Mouse (Mus musculus) kidney, postnatal 0 days (tissue): ENCODE results near the gene Sntb2. TPM values are rescaled to one million over a fixed set of nuclear protein-coding genes. Genes with fewer than 3 reads are reported as not detected.

ENCODE experiments used
- ATAC-seq: fragments of 200-750 bp; cut with Nextera tagmentation; replicated peaks from 2 replicates; pipeline ENCODE4 v1.8.0; 2017; ENCODE audit warnings: low read depth, moderate number of reproducible peaks, moderate TSS enrichment, moderate library complexity; ENCODE audit not compliant: low FRiP score
- DNase-seq: peaks from one replicate; pipeline ENCODE4 v3.0.0-alpha.2; 2016; ENCODE audit warnings: low spot score
- H3K27ac ChIP-seq: fragments of 300-500 bp; sonication (generic); 2 replicates; pipeline ENCODE4 v1.5.1; 2014; ENCODE audit warnings: mild to moderate bottlenecking
- H3K27me3 ChIP-seq: fragments of 300-500 bp; sonication (generic); 2 replicates; pipeline ENCODE4 v1.6.1; 2014; ENCODE audit warnings: low read length, mixed read lengths; ENCODE audit not compliant: insufficient read depth
- H3K36me3 ChIP-seq: fragments of 300-500 bp; sonication (generic); 2 replicates; pipeline ENCODE4 v1.6.1; 2014; ENCODE audit warnings: low read length, mixed read lengths; ENCODE audit not compliant: insufficient read depth
- H3K4me1 ChIP-seq: fragments of 300-500 bp; sonication (generic); replicated peaks from 2 replicates; pipeline ENCODE4 v1.6.1; 2014; ENCODE audit warnings: antibody characterized with exemption, low read length, mixed read lengths; ENCODE audit not compliant: insufficient read depth
- H3K4me2 ChIP-seq: fragments of 300-500 bp; sonication (generic); 2 replicates; pipeline ENCODE4 v1.6.1; 2014; ENCODE audit warnings: mild to moderate bottlenecking, low read length, moderate library complexity, mixed read lengths
- H3K4me3 ChIP-seq: fragments of 300-500 bp; sonication (generic); replicated peaks from 2 replicates; pipeline ENCODE4 v1.5.1; 2014; ENCODE audit warnings: low read depth, low read length
- H3K9ac ChIP-seq: fragments of 300-500 bp; sonication (generic); 2 replicates; pipeline ENCODE4 v1.6.1; 2014; ENCODE audit warnings: low read depth, low read length
- H3K9me3 ChIP-seq: fragments of 300-500 bp; sonication (generic); replicated peaks from 2 replicates; pipeline ENCODE4 v1.6.1; 2016; ENCODE audit warnings: low read length, inconsistent platforms, mixed read lengths
- CTCF ChIP-seq: IDR thresholded peaks from 2 replicates; pipeline ENCODE4 v1.5.1; 2016; ENCODE audit warnings: antibody characterized with exemption, low read depth, mild to moderate bottlenecking, moderate library complexity
- WGBS: fragments of 180-500 bp; shearing (Covaris S2); extraction: QIAGEN DNeasy Blood & Tissue Kit; methylation state at CpG from one replicate; pipeline ENCODE4 v1.1.7; 2014; 5-methylcytosine and 5-hydroxymethylcytosine counted together
- polyA plus RNA-seq: library from polyadenylated mRNA; unstranded; fragments of >200 nt; fragmentation: Nextera tagmentation; extraction: Ambion mirVana; gene quantifications from 2 replicates; pipeline ENCODE4 v1.2.1, GENCODE M21; 2015

Sntb2 gene
- polyA plus RNA-seq, 1 experiment from 2014 or later, result 10.5 TPM

- H3K27ac ChIP-seq, result no peak overlapping the region
- H3K27me3 ChIP-seq, result no peaks in the 10 kb centered on the region
- TF ChIP-seq CTCF, result no peak
- H3K4me2 ChIP-seq, result peak overlapping the region; percentile 90; the same call in 1 of the 2 replicates
- H3K36me3 ChIP-seq, result peaks cover 36% of the 10 kb centered on the region
- H3K4me3 ChIP-seq, result no peak overlapping the region
- 90% methylated on average over 4 of the region's 4 CpGs for WGBS
- H3K4me1 ChIP-seq, result no peaks in the 10 kb centered on the region
- no peak for DNase-seq
- no peaks in the 10 kb centered on the region for H3K9me3 ChIP-seq
- H3K9ac ChIP-seq, result no peak overlapping the region
- no peak for ATAC-seq
These were observed 113.9 kb downstream of the Sntb2 start for GRCm38 (mm10) chr8:107049480-107049879.

GRCm38 (mm10) chr8:107052046-107052445 lies 116.5 kb downstream of the Sntb2 start:
- H3K9me3 ChIP-seq, result no peaks in the 10 kb centered on the region
- 96% methylated on average over 8 of the region's 8 CpGs for WGBS
- no peak for DNase-seq
- H3K27me3 ChIP-seq, result no peaks in the 10 kb centered on the region
- no peak overlapping the region for H3K4me2 ChIP-seq
- peaks cover 18% of the 10 kb centered on the region for H3K36me3 ChIP-seq
- no peak overlapping the region for H3K4me3 ChIP-seq
- no peak overlapping the region for H3K9ac ChIP-seq
- H3K27ac ChIP-seq, result no peak overlapping the region
- TF ChIP-seq CTCF, result no peak
- 0 out of 2 replicates have a peak, but pooled peaks cover 8% of the 10 kb centered on the region for H3K4me1 ChIP-seq
- ATAC-seq, result no peak

- ATAC-seq, result peak; percentile 90
- H3K9me3 ChIP-seq, result no peaks in the 10 kb centered on the region
- H3K36me3 ChIP-seq, result peaks cover 18% of the 10 kb centered on the region
- under 1% methylated on average over 86 of the region's 88 CpGs for WGBS
- H3K9ac ChIP-seq, result peak within 1 kb of the TSS; percentile 93
- H3K4me1 ChIP-seq, result peaks cover 17% of the 10 kb centered on the region; the same call in 1 of the 2 replicates
- peak within 1 kb of the TSS; percentile 93 for H3K4me2 ChIP-seq
- peak within 1 kb of the TSS; percentile 90 for H3K27ac ChIP-seq
- H3K4me3 ChIP-seq, result peak within 1 kb of the TSS; percentile 96
- DNase-seq, result peak; percentile 99
- TF ChIP-seq CTCF, result 0 out of 2 replicates have a peak, but pooled peaks have one; percentile 1
- H3K27me3 ChIP-seq, result no peaks in the 10 kb centered on the region
These were observed 120.8 kb downstream of the Sntb2 start, which contains the start of the genes Cog8 and Nip7 for GRCm38 (mm10) chr8:107056076-107056972. Gene Cog8 (minus strand): TSS chr8:107056689. Gene Nip7 (plus strand): TSS chr8:107056877.

GRCm38 (mm10) chr8:107056973-107057369 lies 121.4 kb downstream of the Sntb2 start:
- Histone ChIP-seq H3K27me3 (no peaks in the 10 kb centered on the region), H3K36me3 (peaks cover 13% of the 10 kb centered on the region), H3K4me2 (peak overlapping the region; percentile 93), H3K9ac (peak overlapping the region; percentile 81), H3K4me3 (peak overlapping the region; percentile 96), H3K9me3 (no peaks in the 10 kb centered on the region), H3K27ac (peak overlapping the region; percentile 81), H3K4me1 (peaks cover 17% of the 10 kb centered on the region; the same call in 1 of the 2 replicates)
- TF ChIP-seq CTCF, result peak; percentile 17; the same call in 1 of the 2 replicates
- ATAC-seq (peak; percentile 80), DNase-seq (no peak)
- under 1% methylated on average over 33 of the region's 33 CpGs for WGBS

- 79% methylated on average over 1 of the region's 1 CpGs for WGBS
- Histone ChIP-seq H3K4me2 (no peak overlapping the region), H3K9ac (no peak overlapping the region), H3K4me1 (peaks cover 4% of the 10 kb centered on the region; the same call in 1 of the 2 replicates), H3K36me3 (0 out of 2 replicates have a peak, but pooled peaks cover 4% of the 10 kb centered on the region), H3K27me3 (no peaks in the 10 kb centered on the region), H3K27ac (no peak overlapping the region), H3K4me3 (no peak overlapping the region), H3K9me3 (no peaks in the 10 kb centered on the region)
- DNase-seq (no peak), ATAC-seq (no peak)
- TF ChIP-seq CTCF, result no peak
These were observed 127.1 kb downstream of the Sntb2 start for GRCm38 (mm10) chr8:107062613-107063012.

GRCm38 (mm10) chr8:107065511-107066496 lies 130.3 kb downstream of the Sntb2 start, which contains the start of gene Tmed6:
Gene Tmed6 (minus strand): TSS chr8:107065644.
- Histone ChIP-seq H3K36me3 (peaks cover 10% of the 10 kb centered on the region; the same call in 1 of the 2 replicates), H3K9me3 (no peaks in the 10 kb centered on the region), H3K27me3 (no peaks in the 10 kb centered on the region), H3K9ac (no peak within 1 kb of the TSS), H3K4me1 (no peaks in the 10 kb centered on the region), H3K4me2 (no peak within 1 kb of the TSS), H3K27ac (peak within 1 kb of the TSS; percentile 68), H3K4me3 (no peak within 1 kb of the TSS)
- TF ChIP-seq CTCF, result no peak
- ATAC-seq, result peak; percentile 73; the same call in 1 of the 2 replicates
- WGBS, result 43% methylated on average over 17 of the region's 17 CpGs
- peak; percentile 29 for DNase-seq

Other genes starting within 250 kb of the Sntb2 start
- gene Has3, start 65.5 kb upstream of the Sntb2 start, polyA plus RNA-seq, result 0.41 and 0.54 TPM in 2 replicates
- 59.2 and 62.1 TPM in 2 replicates for gene Utp4, start 42.1 kb upstream of the Sntb2 start, polyA plus RNA-seq
- 59.6 and 65.2 TPM in 2 replicates for gene Vps4a, start 95.5 kb downstream of the Sntb2 start, polyA plus RNA-seq
- 49.3 and 51.6 TPM in 2 replicates for gene Pdf, start 112.9 kb downstream of the Sntb2 start, polyA plus RNA-seq
- gene Cog8, start 120.9 kb downstream of the Sntb2 start, polyA plus RNA-seq, result 32.3 and 33.1 TPM in 2 replicates
- 79.3 and 80.7 TPM in 2 replicates for gene Nip7, start 121.1 kb downstream of the Sntb2 start, polyA plus RNA-seq
- gene Tmed6, start 129.9 kb downstream of the Sntb2 start, polyA plus RNA-seq, result 52.9 and 55.6 TPM in 2 replicates
- 17.4 and 18.2 TPM in 2 replicates for gene Terf2, start 160.8 kb downstream of the Sntb2 start, polyA plus RNA-seq
- gene Cyb5b, start 214.9 kb downstream of the Sntb2 start, polyA plus RNA-seq, result 116 and 126 TPM in 2 replicates